Mouse (Mus musculus): ENCODE measurements around the gene Ppil3.

DNA sequence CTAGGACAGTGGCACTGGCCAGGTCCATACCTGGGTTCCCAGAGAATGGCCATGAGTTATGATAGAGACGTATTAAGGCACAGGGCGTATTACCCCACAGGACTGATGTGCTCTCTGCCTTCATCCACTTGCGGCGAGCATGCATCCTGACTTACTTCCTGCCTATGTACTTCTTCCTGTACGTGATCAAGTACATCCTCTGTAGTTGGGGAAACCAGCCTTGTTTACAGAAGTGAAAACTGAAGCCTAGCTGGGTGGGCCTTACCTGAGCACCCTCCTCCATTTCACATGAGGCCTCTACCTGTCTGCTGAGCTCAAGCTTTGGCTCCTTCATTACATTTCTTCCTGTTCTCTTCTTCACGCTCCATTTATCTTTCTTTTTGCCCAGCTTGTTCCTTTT, 9.0 kb upstream of the Ppil3 start:
- no peak for TF ChIP-seq CTCF (conservative IDR thresholded peaks at IDR 0.05; ENCODE audit: low read length)
- no peak for TF ChIP-seq POU5F1 (IDR thresholded peaks at IDR 0.05; ENCODE audit: borderline replicate concordance, low read length)
